Mouse (Mus musculus): ENCODE measurements around the gene Cyp4f14. TPM values are rescaled to one million over a fixed set of nuclear protein-coding genes. Genes with fewer than 3 reads are reported as not detected.

Cyp4f14 gene
- not detected for total RNA-seq (2023)

DNA sequence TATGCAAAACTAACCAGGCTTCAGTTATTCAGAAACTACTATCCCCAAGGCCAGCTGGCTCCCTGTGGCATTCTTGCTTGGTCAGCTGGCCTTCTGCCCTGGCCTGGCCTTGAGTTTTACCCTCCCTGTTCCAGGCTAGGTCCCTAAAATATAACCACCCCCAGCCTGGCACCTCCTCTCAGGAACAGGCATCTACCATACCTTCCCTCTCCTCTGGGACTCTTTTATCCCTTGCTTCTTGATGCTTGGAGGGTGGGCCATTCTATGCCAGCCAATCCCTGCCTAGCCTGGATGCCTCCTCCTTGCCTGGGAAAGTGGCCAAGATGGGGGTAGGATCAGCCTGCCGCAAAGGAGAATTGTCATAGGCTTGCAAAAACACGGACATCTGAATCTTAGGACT lies at the start of gene Cyp4f14:
Gene Cyp4f14 (minus strand): TSS at position 212 of the 400 bp plus-strand sequence.

DNA sequence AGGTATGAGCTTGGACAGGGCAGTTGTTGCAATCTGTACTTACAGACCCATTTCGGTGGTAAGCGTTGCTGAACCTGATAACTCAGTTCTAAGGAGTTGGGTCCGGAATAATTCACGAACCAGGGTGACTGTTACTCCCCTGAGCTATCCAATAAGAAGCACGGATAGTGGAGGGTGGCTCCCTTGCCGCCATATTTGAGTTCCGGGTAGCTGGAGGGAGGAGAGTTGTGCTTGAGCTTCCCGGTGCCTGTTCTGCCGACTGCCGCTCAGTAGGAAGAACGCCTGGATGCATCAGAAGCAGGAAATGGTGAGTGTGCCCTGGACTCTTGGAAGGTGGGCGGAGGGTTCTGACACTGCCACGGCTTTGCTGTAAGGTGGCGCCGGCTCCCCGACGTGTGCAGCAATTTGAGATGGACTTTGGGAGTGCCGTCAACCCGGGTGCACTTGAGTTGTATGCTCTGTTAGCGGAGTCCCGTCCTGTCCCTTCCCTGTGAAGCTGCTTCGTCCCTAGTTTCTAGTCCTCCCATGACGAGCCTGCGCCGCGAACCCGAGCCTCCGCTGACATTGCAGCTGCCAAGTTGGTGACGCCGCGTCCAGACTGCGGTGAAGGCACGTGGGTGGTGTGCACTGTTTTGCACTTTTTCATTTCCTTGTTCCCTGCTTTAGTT lies 48.6 kb upstream of the Cyp4f14 start, which contains the start of gene Zfp472:
Gene Zfp472 (plus strand): TSS at position 192 of the 668 bp plus-strand sequence.

DNA sequence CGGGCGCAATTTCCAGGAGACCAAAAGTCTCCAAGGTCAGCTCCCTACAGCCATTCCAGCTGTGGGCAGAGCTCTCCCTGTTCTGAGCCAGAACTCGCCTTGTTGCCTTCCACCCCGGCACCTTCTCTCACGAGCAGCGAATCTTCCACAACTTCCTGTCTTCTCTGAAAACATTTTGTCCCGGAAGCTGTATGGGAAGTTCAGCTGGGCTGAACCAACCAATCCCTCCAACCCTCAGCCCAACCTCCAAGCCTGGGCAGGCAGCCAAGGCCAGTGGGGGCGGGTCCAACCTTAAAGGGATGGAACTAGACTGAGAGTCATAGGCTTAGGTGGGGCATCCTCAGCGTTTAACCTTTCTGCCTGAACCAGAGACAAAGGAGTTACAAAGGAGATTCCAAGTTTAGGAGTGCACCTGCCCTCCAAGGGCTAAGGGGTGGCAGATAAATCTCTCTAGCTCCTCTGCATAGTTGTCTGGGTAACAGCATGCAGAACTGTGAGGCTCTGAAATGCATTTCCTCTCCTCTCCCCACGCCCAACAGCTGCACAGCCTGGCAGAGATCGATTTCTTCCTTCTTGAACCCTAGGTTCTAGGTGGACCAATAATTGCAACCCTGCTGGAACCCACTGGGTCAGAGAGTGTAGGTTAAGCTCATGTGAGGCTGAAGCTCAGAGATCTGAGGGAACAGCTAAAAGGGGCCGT lies 30.2 kb upstream of the Cyp4f14 start, which contains the start of gene Cyp4f13:
Gene Cyp4f13 (minus strand): TSS at position 188 of the 700 bp plus-strand sequence.

DNA sequence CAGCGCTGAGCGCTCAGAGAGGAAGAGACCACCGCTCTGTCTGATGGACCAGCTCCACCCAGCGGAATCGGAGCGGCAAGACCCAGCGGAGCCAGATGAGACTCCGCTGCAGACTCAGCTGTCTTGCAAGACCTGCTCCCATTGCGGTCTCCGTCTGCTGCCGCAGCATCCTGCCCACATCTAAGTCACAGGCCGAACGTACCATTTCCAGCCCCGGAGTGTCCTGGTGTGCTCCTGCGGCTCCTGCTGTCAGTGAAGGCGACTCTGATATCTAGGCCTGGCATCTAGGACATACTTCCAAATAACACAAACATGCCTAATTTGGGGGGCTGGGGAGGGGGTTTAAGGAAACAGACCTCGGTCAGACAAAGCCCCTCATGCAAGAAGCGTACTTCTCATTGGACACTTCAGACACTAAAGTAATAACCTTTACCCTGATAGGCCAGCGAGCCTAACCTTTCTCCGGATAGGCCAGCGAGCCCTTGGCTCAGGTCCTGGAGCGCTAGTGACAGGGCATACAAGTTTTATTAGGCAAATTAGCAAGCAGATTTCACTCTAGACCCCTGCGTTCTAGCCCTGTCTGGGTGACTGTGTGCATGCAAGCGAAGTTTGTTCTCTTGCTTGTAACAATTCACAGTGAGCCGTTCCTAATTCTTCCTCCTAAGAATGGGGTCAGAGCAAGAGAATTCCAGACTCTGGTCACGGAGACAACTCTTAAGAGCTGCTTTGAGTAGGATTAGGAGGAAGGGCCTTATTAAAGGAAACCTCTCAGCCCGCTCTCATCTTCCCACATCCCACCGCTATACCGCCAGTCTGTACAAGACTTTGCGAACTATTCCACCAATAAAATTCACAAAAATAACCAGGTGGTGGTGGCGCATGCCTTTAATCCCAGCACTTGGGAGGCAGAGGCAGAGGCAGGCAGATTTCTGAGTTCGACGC lies 25.6 kb downstream of the Cyp4f14 start, which contains the start of gene Zfp870:
Gene Zfp870 (minus strand): TSS at position 404 of the 942 bp plus-strand sequence.

Other genes with a start within 250 kb of the Cyp4f14 start
- not detected for gene Cyp4f15, start 231.7 kb downstream of the Cyp4f14 start, total RNA-seq (2023)
- gene Zfp871, start 129.1 kb downstream of the Cyp4f14 start, total RNA-seq (2023), result 87.4 TPM
- 0.43 TPM for gene Zfp811, start 107.4 kb downstream of the Cyp4f14 start, total RNA-seq (2023)
- gene Zfp799, start 87.1 kb downstream of the Cyp4f14 start, total RNA-seq (2023), result 13.7 TPM
- 0.49 TPM for gene Zfp870, start 25.7 kb downstream of the Cyp4f14 start, total RNA-seq (2023)
- gene Cyp4f13, start 30.1 kb upstream of the Cyp4f14 start, total RNA-seq (2023), result 85.9 TPM
- 20.3 TPM for gene Zfp472, start 48.5 kb upstream of the Cyp4f14 start, total RNA-seq (2023)
- gene Zfp952, start 75.8 kb upstream of the Cyp4f14 start, total RNA-seq (2023), result 12.7 TPM
- gene Zfp763, start 116.1 kb upstream of the Cyp4f14 start, total RNA-seq (2023), result 8.9 TPM
- not detected for gene 4921501E09Rik, start 150.7 kb upstream of the Cyp4f14 start, total RNA-seq (2023)
- 3.1 TPM for gene Zfp563, start 172.0 kb upstream of the Cyp4f14 start, total RNA-seq (2023)
- not detected for gene Morc2b, start 222.3 kb upstream of the Cyp4f14 start, total RNA-seq (2023)

Measured in CD8-positive naive resting alpha-beta T cell, adult 57 days (primary cell).